Mouse (Mus musculus) ES-E14 (cell line): Measurements from ENCODE around the gene Cdh24. TPM values are rescaled to one million over a fixed set of nuclear protein-coding genes. Genes with fewer than 3 reads are reported as not detected.
A peak's percentile ranks its signal among the peaks of the same experiment; 100 is the strongest.

Experiments used
- DNase-seq: peaks from one replicate; pipeline ENCODE4 v3.0.0-alpha.2; 2013; ENCODE audit warnings: low read depth, low spot score
- H3K27ac ChIP-seq: 2 replicates; pipeline ENCODE4 v1.5.1; 2012; ENCODE audit warnings: low read depth, mild to moderate bottlenecking, low read length, moderate library complexity, mixed read lengths; ENCODE audit not compliant: poor library complexity, insufficient read depth, severe bottlenecking
- H3K36me3 ChIP-seq: 2 replicates; pipeline ENCODE4 v1.6.1; 2012; ENCODE audit warnings: mild to moderate bottlenecking, low read length, moderate library complexity, mixed read lengths; ENCODE audit not compliant: control insufficient read depth, poor library complexity, insufficient read depth, severe bottlenecking
- H3K4me1 ChIP-seq, 2 experiments: fragments of 150-350 bp in 1 of 2; sonication (generic) in 1 of 2; 2 replicates each; pipeline ENCODE4 v1.6.1; 2012; ENCODE audit warnings: low read length in 2 of 2, mild to moderate bottlenecking in 1 of 2, mixed read lengths in 1 of 2; ENCODE audit not compliant: control insufficient read depth in 2 of 2, insufficient read depth in 2 of 2, poor library complexity in 1 of 2
- H3K4me3 ChIP-seq, 2 experiments: fragments of 150-350 bp in 1 of 2; sonication (generic) in 1 of 2; 2 replicates each; pipeline ENCODE4 v1.5.1; 2012; ENCODE audit warnings: low read length in 2 of 2, low read depth in 1 of 2, mild to moderate bottlenecking in 1 of 2, mixed read lengths in 1 of 2; ENCODE audit not compliant: insufficient read depth in 1 of 2, poor library complexity in 1 of 2, severe bottlenecking in 1 of 2
- H3K9ac ChIP-seq: 2 replicates; pipeline ENCODE4 v1.6.1; 2012; ENCODE audit warnings: low read depth, mild to moderate bottlenecking, low read length, mixed read lengths; ENCODE audit not compliant: poor library complexity, insufficient read depth, severe bottlenecking
- H3K9me3 ChIP-seq: fragments of 150-350 bp; sonication (generic); 2 replicates; pipeline ENCODE4 v1.6.1; 2012; ENCODE audit warnings: low read depth, mild to moderate bottlenecking, low read length; ENCODE audit not compliant: control insufficient read depth, insufficient read depth
- CHD2 ChIP-seq: IDR thresholded peaks from 2 replicates; pipeline ENCODE4 v1.6.1; 2014; ENCODE audit warnings: mild to moderate bottlenecking, low read depth, low read length, inconsistent platforms
- HCFC1 ChIP-seq: IDR thresholded peaks from 2 replicates; pipeline ENCODE4 v1.6.1; 2012; ENCODE audit warnings: low read length, inconsistent platforms, borderline replicate concordance; ENCODE audit not compliant: insufficient read depth
- MAFK ChIP-seq: IDR thresholded peaks from 2 replicates; pipeline ENCODE4 v1.6.1; 2014; ENCODE audit warnings: mild to moderate bottlenecking, low read depth, low read length, inconsistent platforms; ENCODE audit not compliant: insufficient read depth
- ZC3H11A ChIP-seq: IDR thresholded peaks from 2 replicates; pipeline ENCODE4 v1.6.1; 2012; ENCODE audit warnings: low read depth, mild to moderate bottlenecking, inconsistent platforms, low read length, borderline replicate concordance
- ZNF384 ChIP-seq: IDR thresholded peaks from 2 replicates; pipeline ENCODE4 v1.6.1; 2012; ENCODE audit warnings: low read depth, low read length, inconsistent platforms
- in situ Hi-C, 2 experiments: fragments of 600-800 bp; cut with MboI; formaldehyde crosslinking; loops; one replicate each; pipeline ENCODE4 v1.15.1; 2025; ENCODE audit warnings: low sequenced_read_pairs in 2 of 2, inconsistent platforms in 1 of 2; ENCODE audit not compliant: unreplicated experiment in 2 of 2
- total RNA-seq: library from RNA; depleted of rRNA; stranded (reverse); fragments of 300-350 nt; gene quantifications from 2 replicates; pipeline ENCODE4 v1.2.3, GENCODE M21; 2012; rRNA removed

Gene Cdh24
- total RNA-seq: 3.2 and 6.3 TPM in 2 replicates

DNA sequence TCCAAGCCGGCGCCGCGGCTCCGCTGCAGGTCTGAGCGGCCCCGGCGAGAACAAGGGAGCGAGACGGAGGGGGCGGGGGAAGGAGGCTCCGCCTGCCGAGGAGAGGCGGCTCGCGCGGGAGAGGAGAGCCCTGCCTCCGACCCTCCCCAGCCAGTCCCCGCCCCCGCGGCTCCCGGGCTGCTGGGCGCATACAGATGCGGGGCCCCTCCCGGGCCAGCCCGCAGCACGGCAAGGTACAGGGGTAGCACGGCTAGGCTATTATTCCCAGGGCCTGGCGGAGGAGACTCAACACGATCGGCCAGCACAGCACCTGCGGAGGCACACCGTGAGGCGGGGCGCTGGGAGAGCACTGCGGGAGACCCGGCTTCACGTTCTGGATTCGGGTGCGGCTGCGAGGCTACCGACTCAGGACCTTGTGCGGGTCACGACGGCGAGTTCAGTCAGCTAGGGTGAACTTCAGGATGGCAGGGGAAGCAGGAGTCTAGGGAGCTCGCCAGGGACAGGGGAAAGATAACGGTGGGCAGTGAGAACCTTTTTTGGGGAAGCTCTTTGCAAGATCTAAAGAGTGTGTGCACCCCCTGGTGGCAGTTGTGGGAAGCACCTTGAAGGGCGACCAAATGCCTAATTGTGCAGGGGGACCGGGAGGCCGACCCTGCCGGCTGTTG lies at the start of gene Cdh24:
Cdh24 (minus strand) TSS at position 60 of the 665 bp plus-strand sequence.
- TF ChIP-seq CHD2 (no peak), ZC3H11A (0 out of 2 replicates have a peak, but pooled peaks have one; percentile 9), HCFC1 (0 out of 2 replicates have a peak, but pooled peaks have one; percentile 12)
- Histone ChIP-seq H3K9me3 (no peaks in the 10 kb centered on the region), H3K9ac (peak within 1 kb of the TSS; percentile 86), H3K4me1 (peaks cover 0 to 15% of the 10 kb centered on the region in 2 experiments; a peak in 2 of 4 replicates), H3K4me3 (peak within 1 kb of the TSS; percentile 84 to 92), H3K36me3 (peaks cover 42% of the 10 kb centered on the region), H3K27ac (no peak within 1 kb of the TSS)
- in situ Hi-C loops: loop anchor here in 1 of 2 experiments (25.0 kb wide), 1 partner anchor 579 kb away; no protein-coding TSS in a partner anchor
- peak; percentile 86 for DNase-seq

GRCm38 (mm10) chr14:54687251-54687650 lies 46.1 kb upstream of the Cdh24 start:
- Histone ChIP-seq H3K36me3 (peaks cover 15% of the 10 kb centered on the region), H3K27ac (no peak overlapping the region; the same call in 1 of the 2 replicates)

GRCm38 (mm10) chr14:54686522-54687143 lies 45.5 kb upstream of the Cdh24 start, which contains the start of gene Acin1:
Gene Acin1, minus strand, starts transcription at chr14:54686931.
- in situ Hi-C loops: no loop called here
- H3K36me3 ChIP-seq: peaks cover 18% of the 10 kb centered on the region
- H3K27ac ChIP-seq: peak within 1 kb of the TSS; percentile 99

More at GRCm38 (mm10) chr14:54687251-54687650, 46.1 kb upstream of the Cdh24 start:
- TF ChIP-seq MAFK (no peak), CHD2 (no peak), HCFC1 (no peak), ZNF384 (no peak), ZC3H11A (no peak)
- in situ Hi-C loops: no loop called here
- Histone ChIP-seq H3K9me3 (no peaks in the 10 kb centered on the region), H3K4me1 (0 out of 4 replicates have a peak, but pooled peaks cover 0 to 4% of the 10 kb centered on the region in 2 experiments), H3K9ac (peak overlapping the region; percentile 100), H3K4me3 (peak overlapping the region; percentile 96 to 98)
- DNase-seq: no peak

GRCm38 (mm10) chr14:54686063-54686521 lies 44.9 kb upstream of the Cdh24 start, which contains the start of gene 1700123O20Rik:
Gene 1700123O20Rik, plus strand, starts transcription at chr14:54686216.
- Histone ChIP-seq H3K36me3 (peaks cover 17% of the 10 kb centered on the region), H3K4me3 (peak within 1 kb of the TSS; percentile 96 to 98), H3K27ac (peak within 1 kb of the TSS; percentile 99), H3K9me3 (no peaks in the 10 kb centered on the region), H3K4me1 (0 out of 4 replicates have a peak, but pooled peaks cover 0 to 4% of the 10 kb centered on the region in 2 experiments), H3K9ac (peak within 1 kb of the TSS; percentile 100)
- no peak; the same call in 1 of the 2 replicates for TF ChIP-seq HCFC1
- no peak for TF ChIP-seq MAFK
- no peak for TF ChIP-seq ZC3H11A
- no peak for TF ChIP-seq ZNF384
- no peak for TF ChIP-seq CHD2
- peak; percentile 82 for DNase-seq
- in situ Hi-C loops: no loop called here

More at GRCm38 (mm10) chr14:54686522-54687143, 45.5 kb upstream of the Cdh24 start, which contains the start of gene Acin1:
- H3K4me3 ChIP-seq: peak within 1 kb of the TSS; percentile 96 to 98
- peak within 1 kb of the TSS; percentile 100 for H3K9ac ChIP-seq
- peak; percentile 92 for DNase-seq
- TF ChIP-seq ZC3H11A: no peak
- TF ChIP-seq HCFC1: no peak
- no peak for TF ChIP-seq CHD2
- no peak for TF ChIP-seq MAFK
- no peak for TF ChIP-seq ZNF384
- H3K4me1 ChIP-seq: 0 out of 4 replicates have a peak, but pooled peaks cover 0 to 4% of the 10 kb centered on the region in 2 experiments
- H3K9me3 ChIP-seq: no peaks in the 10 kb centered on the region
